Mouse (Mus musculus): ENCODE results near the gene Cyp46a1.

DNA sequence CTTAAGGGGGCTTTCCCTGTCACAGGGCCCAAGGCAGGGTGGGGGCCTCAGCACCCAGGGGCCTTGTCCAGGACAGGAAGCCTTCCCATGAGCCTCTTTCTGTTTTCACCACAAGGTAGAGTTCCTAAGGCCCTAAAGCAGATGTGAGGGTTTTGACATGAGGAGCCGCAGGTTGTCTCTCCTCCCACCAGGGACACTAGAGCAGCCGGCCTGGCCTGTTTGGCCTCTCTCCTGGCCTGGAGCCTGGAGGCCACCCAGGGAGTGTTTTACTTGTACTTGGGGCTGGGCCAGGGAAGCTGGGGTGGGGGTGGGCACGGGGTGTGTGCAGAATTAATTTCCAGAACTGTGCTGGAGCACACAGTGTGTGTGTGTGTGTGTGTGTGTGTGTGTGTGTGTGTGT is 31.2 kb downstream of the Cyp46a1 start:
- no peak for TF ChIP-seq MAFK (IDR thresholded peaks at IDR 0.05; ENCODE audit: insufficient read depth, low read depth, low read length)
- TF ChIP-seq ZC3H11A (IDR thresholded peaks at IDR 0.05; ENCODE audit: borderline replicate concordance, low read depth, low read length) = no peak
- no peak for TF ChIP-seq CHD2 (IDR thresholded peaks at IDR 0.05; ENCODE audit: low read depth, low read length)

All from ES-E14 (cell line).